Mouse (Mus musculus) ES-Bruce4 (cell line): ENCODE results near the gene Hist1h2ak. TPM values are rescaled to one million over a fixed set of nuclear protein-coding genes. Genes with fewer than 3 reads are reported as not detected.
"Not testable (repeated sequence)": the region's sequence is repeated elsewhere in the genome, so short reads cannot be mapped to it uniquely, and the experiment has no call there.

Experiments
- H3K27ac ChIP-seq: 2 replicates; pipeline ENCODE4 v1.5.1; 2012; ENCODE audit warnings: low read length, inconsistent platforms; ENCODE audit not compliant: insufficient read depth
- H3K27me3 ChIP-seq: 2 replicates; pipeline ENCODE4 v1.6.1; 2012; ENCODE audit warnings: mild to moderate bottlenecking, low read length, inconsistent platforms; ENCODE audit not compliant: control insufficient read depth, poor library complexity, insufficient read depth, severe bottlenecking
- H3K36me3 ChIP-seq: 2 replicates; pipeline ENCODE4 v1.6.1; 2012; ENCODE audit warnings: inconsistent platforms, mild to moderate bottlenecking, low read length, moderate library complexity; ENCODE audit not compliant: control insufficient read depth, poor library complexity, insufficient read depth, severe bottlenecking
- H3K4me1 ChIP-seq: one replicate; pipeline ENCODE4 v1.8.1; 2011; ENCODE audit warnings: low read length; ENCODE audit not compliant: control insufficient read depth, insufficient read depth
- H3K4me3 ChIP-seq: 2 replicates; pipeline ENCODE4 v1.5.1; 2011; ENCODE audit warnings: low read depth, mild to moderate bottlenecking, low read length
- H3K9ac ChIP-seq: 2 replicates; pipeline ENCODE4 v1.6.1; 2012; ENCODE audit warnings: low read depth, mild to moderate bottlenecking, inconsistent platforms; ENCODE audit not compliant: poor library complexity, severe bottlenecking
- H3K9me3 ChIP-seq: replicated peaks from 2 replicates; pipeline ENCODE4 v1.6.1; 2012; ENCODE audit warnings: mild to moderate bottlenecking, low read length, inconsistent platforms; ENCODE audit not compliant: control insufficient read depth, poor library complexity, insufficient read depth, severe bottlenecking
- CTCF ChIP-seq: IDR thresholded peaks from one replicate; pipeline ENCODE4 v1.8.1; 2011; ENCODE audit warnings: low read depth, low read length
- EP300 ChIP-seq: IDR thresholded peaks from 2 replicates; pipeline ENCODE4 v1.6.1; 2011; ENCODE audit warnings: low read depth, low read length; ENCODE audit not compliant: insufficient read depth
- POLR2A ChIP-seq: IDR thresholded peaks from one replicate; pipeline ENCODE4 v1.8.1; 2011; ENCODE audit warnings: low read length; ENCODE audit not compliant: insufficient read depth
- polyA plus RNA-seq: library from polyadenylated mRNA; stranded (reverse); fragments of >200 nt; gene quantifications from 2 replicates; pipeline ENCODE4 v1.2.4, GENCODE M21; 2011; ENCODE audit warnings: low read depth; ENCODE audit not compliant: missing spikeins, insufficient read depth, insufficient read length

The Hist1h2ak gene
- polyA plus RNA-seq, 1 experiment = 6.7 TPM

- Histone ChIP-seq H3K4me3 (peak overlapping the region; percentile 94), H3K36me3 (no peaks in the 10 kb centered on the region), H3K27me3 (no peaks in the 10 kb centered on the region), H3K4me1 (no peaks in the 10 kb centered on the region), H3K9ac (peak overlapping the region; percentile 88), H3K9me3 (no peaks in the 10 kb centered on the region), H3K27ac (peak overlapping the region; percentile 93)
- TF ChIP-seq POLR2A (peak; percentile 99), CTCF (no peak)
Measured at GRCm38 (mm10) chr13:21778814-21779766, 25.5 kb upstream of the Hist1h2ak start.

DNA sequence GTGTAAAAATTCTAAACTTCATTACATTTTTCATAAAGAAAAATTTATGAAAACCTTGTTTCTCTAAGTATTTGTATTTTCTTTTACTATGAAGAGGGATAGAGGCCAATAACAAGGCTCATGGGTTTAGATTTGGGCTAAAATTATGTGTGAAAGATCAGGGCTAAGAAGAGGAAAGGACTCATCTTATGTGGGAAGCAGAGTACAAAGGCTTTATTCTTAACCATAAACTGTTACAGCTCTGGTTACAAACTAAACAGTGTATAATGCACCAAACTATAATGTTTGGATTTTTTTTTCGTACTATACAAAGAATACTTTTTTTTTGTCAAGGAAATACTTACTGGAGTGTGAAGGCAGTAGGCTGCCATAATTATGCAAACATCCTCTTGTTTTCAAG, 2.1 kb upstream of the Hist1h2ak start:
- Histone ChIP-seq H3K36me3 (no peaks in the 10 kb centered on the region), H3K9me3 (no peaks in the 10 kb centered on the region), H3K9ac (no peak overlapping the region), H3K27ac (no peak overlapping the region), H3K27me3 (no peaks in the 10 kb centered on the region), H3K4me3 (no peak overlapping the region), H3K4me1 (no peaks in the 10 kb centered on the region)
- TF ChIP-seq EP300 = no peak

DNA sequence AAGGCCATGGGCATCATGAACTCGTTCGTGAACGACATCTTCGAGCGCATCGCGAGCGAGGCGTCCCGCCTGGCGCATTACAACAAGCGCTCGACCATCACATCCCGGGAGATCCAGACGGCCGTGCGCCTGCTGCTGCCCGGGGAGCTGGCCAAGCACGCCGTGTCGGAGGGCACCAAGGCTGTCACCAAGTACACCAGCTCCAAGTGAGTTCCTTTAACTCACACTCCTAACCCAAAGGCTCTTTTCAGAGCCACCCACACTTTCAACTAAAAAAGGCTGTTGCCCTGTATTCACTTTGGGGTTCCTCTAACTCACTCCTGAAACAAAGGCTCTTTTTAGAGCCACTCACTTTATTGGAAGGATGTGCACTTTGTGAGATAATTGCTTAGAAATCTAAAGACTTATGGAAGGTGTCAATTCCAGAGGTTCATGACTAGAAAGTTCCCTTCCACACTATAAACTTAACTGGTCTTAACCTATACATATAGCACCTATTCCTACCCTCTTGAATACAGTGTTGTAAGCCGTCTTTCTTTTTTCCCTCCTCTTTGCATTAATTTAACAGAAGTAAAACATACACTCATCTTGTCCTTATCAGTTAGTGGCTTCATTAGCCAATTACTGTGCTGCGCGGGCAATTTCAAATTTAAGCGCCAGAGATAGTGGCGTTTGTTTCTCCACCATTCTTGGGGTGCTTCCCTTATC, 821 bp upstream of the Hist1h2ak start:
- not testable (repeated sequence) for H3K27me3 ChIP-seq, H3K4me1 ChIP-seq, H3K9me3 ChIP-seq, H3K36me3 ChIP-seq
- H3K9ac ChIP-seq = peak overlapping the region; percentile 90
- H3K27ac ChIP-seq = peak overlapping the region; percentile 80
- H3K4me3 ChIP-seq = peak overlapping the region; percentile 60

GRCm38 (mm10) chr13:21753051-21753523, 540 bp downstream of the Hist1h2ak start:
- peak overlapping the region; percentile 73 for H3K9ac ChIP-seq
- H3K27ac ChIP-seq = peak overlapping the region; percentile 84
- TF ChIP-seq POLR2A (no peak), EP300 (no peak), CTCF (no peak)
- no peaks in the 10 kb centered on the region for H3K4me1 ChIP-seq
- peak overlapping the region; percentile 74 for H3K4me3 ChIP-seq
- H3K27me3 ChIP-seq = no peaks in the 10 kb centered on the region
- peaks cover 5% of the 10 kb centered on the region for H3K36me3 ChIP-seq
- H3K9me3 ChIP-seq = no peaks in the 10 kb centered on the region

- Histone ChIP-seq H3K36me3 (peaks cover 5% of the 10 kb centered on the region), H3K9me3 (no peaks in the 10 kb centered on the region), H3K4me1 (no peaks in the 10 kb centered on the region), H3K4me3 (peak overlapping the region; percentile 12; the same call in 1 of the 2 replicates), H3K27me3 (no peaks in the 10 kb centered on the region), H3K27ac (peak overlapping the region; percentile 61), H3K9ac (peak overlapping the region; percentile 73)
- no peak for TF ChIP-seq EP300
- TF ChIP-seq CTCF = no peak
- no peak for TF ChIP-seq POLR2A
Measured at GRCm38 (mm10) chr13:21752356-21752755, 1.3 kb downstream of the Hist1h2ak start.

- peak overlapping the region; percentile 73; the same call in 1 of the 2 replicates for H3K9ac ChIP-seq
- no peak for TF ChIP-seq EP300
- TF ChIP-seq CTCF = no peak
- no peak for TF ChIP-seq POLR2A
- no peak overlapping the region for H3K4me3 ChIP-seq
- H3K36me3 ChIP-seq = peaks cover 5% of the 10 kb centered on the region
- H3K4me1 ChIP-seq = no peaks in the 10 kb centered on the region
- H3K27ac ChIP-seq = no peak overlapping the region; the same call in 1 of the 2 replicates
- H3K9me3 ChIP-seq = no peaks in the 10 kb centered on the region
- H3K27me3 ChIP-seq = no peaks in the 10 kb centered on the region
Measured at GRCm38 (mm10) chr13:21751827-21752226, 1.8 kb downstream of the Hist1h2ak start.
